Mouse (Mus musculus) adrenal gland, postnatal 14 days (tissue): ENCODE measurements around the gene Anln. TPM values are rescaled to one million over a fixed set of nuclear protein-coding genes. Genes with fewer than 3 reads are reported as not detected.
"Not testable (repeated sequence)": the region's sequence is repeated elsewhere in the genome, so short reads cannot be mapped to it uniquely, and the experiment has no call there.

Source experiments
- DNase-seq: peaks from one replicate; pipeline ENCODE4 v3.0.0; 2021; ENCODE audit warnings: mixed read lengths
- long read RNA-seq, 2 experiments: library from polyadenylated mRNA; stranded (forward); transcript quantifications; one replicate each; pipeline ENCODE4 v2.0.0; 2021
- total RNA-seq: library from RNA; stranded (reverse); gene quantifications from 2 replicates; pipeline ENCODE4 v1.2.3, GENCODE M21; 2021

Anln gene
- total RNA-seq = 16.4 and 17.5 TPM in 2 replicates
- long read RNA-seq, experiment 1, full-length matches to known transcripts = 3 of 5 reads
- long read RNA-seq, experiment 1, partial matches to known transcripts = 0 of 5 reads
- long read RNA-seq, experiment 1, other reads (novel, unspliced or antisense) = 2 of 5 reads
- long read RNA-seq, experiment 2, partial matches to known transcripts = 0 of 1 reads
- long read RNA-seq, experiment 2, other reads (novel, unspliced or antisense) = 1 of 1 reads

GRCm38 (mm10) chr9:22389021-22389476, at the start of gene Anln:
Gene Anln (minus strand): TSS chr9:22389188.
- DNase-seq = peak; percentile 97

- no peak for DNase-seq
Observed at GRCm38 (mm10) chr9:22434101-22434500, 45.1 kb upstream of the Anln start.

GRCm38 (mm10) chr9:22433221-22433620, 44.2 kb upstream of the Anln start:
- DNase-seq = no peak

GRCm38 (mm10) chr9:22430315-22430840, 41.4 kb upstream of the Anln start:
- DNase-seq = no peak

- DNase-seq = no peak
Observed at GRCm38 (mm10) chr9:22429533-22430241, 40.7 kb upstream of the Anln start.

GRCm38 (mm10) chr9:22428666-22429410, 39.9 kb upstream of the Anln start:
- no peak for DNase-seq

- DNase-seq = no peak
Observed at GRCm38 (mm10) chr9:22428028-22428665, 39.2 kb upstream of the Anln start.

- no peak for DNase-seq
Observed at GRCm38 (mm10) chr9:22424719-22425118, 35.7 kb upstream of the Anln start.

GRCm38 (mm10) chr9:22424196-22424595, 35.2 kb upstream of the Anln start:
- DNase-seq = peak; percentile 43

GRCm38 (mm10) chr9:22423507-22423906, 34.5 kb upstream of the Anln start:
- no peak for DNase-seq

- peak; percentile 34 for DNase-seq
Observed at GRCm38 (mm10) chr9:22422559-22422958, 33.6 kb upstream of the Anln start.

GRCm38 (mm10) chr9:22420491-22420890, 31.5 kb upstream of the Anln start:
- no peak for DNase-seq

GRCm38 (mm10) chr9:22419877-22420276, 30.9 kb upstream of the Anln start:
- no peak for DNase-seq

GRCm38 (mm10) chr9:22417547-22417946, 28.6 kb upstream of the Anln start:
- no peak for DNase-seq

GRCm38 (mm10) chr9:22416187-22416586, 27.2 kb upstream of the Anln start:
- no peak for DNase-seq

GRCm38 (mm10) chr9:22411002-22411857, 22.2 kb upstream of the Anln start, which contains the start of gene 9530077C05Rik:
Gene 9530077C05Rik (plus strand): TSS chr9:22411513.
- DNase-seq = peak; percentile 96

GRCm38 (mm10) chr9:22409501-22409900, 20.5 kb upstream of the Anln start:
- DNase-seq = no peak

- not testable (repeated sequence) for DNase-seq
Observed at GRCm38 (mm10) chr9:22408344-22408743, 19.4 kb upstream of the Anln start.

- DNase-seq = not testable (repeated sequence)
Observed at GRCm38 (mm10) chr9:22407633-22408032, 18.6 kb upstream of the Anln start.

- DNase-seq = no peak
Observed at GRCm38 (mm10) chr9:22405414-22405813, 16.4 kb upstream of the Anln start.

GRCm38 (mm10) chr9:22403501-22403900, 14.5 kb upstream of the Anln start:
- not testable (repeated sequence) for DNase-seq
